ENCODE assay signal across 12 mouse cellular contexts in genomic region chr2:90781938-90782337, GRCm38 (mm10). TPM values are rescaled to one million over a fixed set of nuclear protein-coding genes. Genes with fewer than 3 reads are reported as not detected.
DNase-seq lines count a peak whose midpoint lies in the region; ATAC-seq and TF ChIP-seq lines count a peak whose summit lies in the region.
"Had no signal": no experiment of that assay in that cellular context is flagged by ENCODE, and none has a peak within 500 bp of the region (broad histone marks: within the 10 kb centered on the region; RNA-seq: fewer than 3 reads in every experiment).

No protein-coding gene starts in this region.

- no peak overlapping the region for H3ac ChIP-seq in myocyte (ENCODE audit: control insufficient read depth, insufficient read length)

- TF ChIP-seq POLR2A in myocyte (IDR thresholded peaks at IDR 0.05; ENCODE audit: insufficient read length, low read depth), result no peak

- no peak for TF ChIP-seq CTCF in intestine, postnatal 0 days (IDR thresholded peaks at IDR 0.05; ENCODE audit: low read depth)
- no peak for TF ChIP-seq CTCF in stomach, postnatal 0 days (IDR thresholded peaks at IDR 0.05; ENCODE audit: low read depth)

- no peak for DNase-seq in forebrain, embryonic 10.5 days (ENCODE audit: extremely low spot score, low spot score)
- DNase-seq in stomach, postnatal 0 days (ENCODE audit: low spot score), result no peak
- DNase-seq in ovary, postnatal 36 days (ENCODE audit: low spot score), result no peak
- DNase-seq: kidney, adult 9 months had no signal

- no peak overlapping the region for H3K27ac ChIP-seq in forebrain, embryonic 10.5 days
- H3K27ac ChIP-seq in forebrain, embryonic 12.5 days, result no peak overlapping the region
- H3K27ac ChIP-seq in intestine, embryonic 15.5 days, result no peak overlapping the region
- H3K27ac ChIP-seq in intestine, postnatal 0 days (ENCODE audit: low read depth, low read length), result no peak overlapping the region
- no peak overlapping the region for H3K27ac ChIP-seq in stomach, embryonic 14.5 days (ENCODE audit: low read length)
- no peak overlapping the region for H3K27ac ChIP-seq in stomach, postnatal 0 days (replicated peaks)
- H3K27ac ChIP-seq: hindbrain, embryonic 13.5 days; left cerebral cortex, adult 2 months; liver, embryonic 15.5 days had no signal

- peaks cover 46% of the 10 kb centered on the region for H3K36me3 ChIP-seq in forebrain, embryonic 10.5 days (replicated peaks)
- peaks cover 38% of the 10 kb centered on the region for H3K36me3 ChIP-seq in forebrain, embryonic 12.5 days (replicated peaks)
- H3K36me3 ChIP-seq in intestine, embryonic 15.5 days, result peaks cover 25% of the 10 kb centered on the region
- peaks cover 34% of the 10 kb centered on the region for H3K36me3 ChIP-seq in intestine, postnatal 0 days (ENCODE audit: control insufficient read depth, insufficient read depth)
- peaks cover 34% of the 10 kb centered on the region for H3K36me3 ChIP-seq in stomach, embryonic 14.5 days (ENCODE audit: control insufficient read depth, insufficient read depth, low read length)
- peaks cover 15% of the 10 kb centered on the region for H3K36me3 ChIP-seq in stomach, postnatal 0 days (ENCODE audit: control insufficient read depth, insufficient read depth, low read length)
- peaks cover 36% of the 10 kb centered on the region for H3K36me3 ChIP-seq in myocyte (ENCODE audit: control insufficient read depth, insufficient read depth)

- no peak overlapping the region for H3K4me2 ChIP-seq in forebrain, embryonic 12.5 days
- no peak overlapping the region for H3K4me2 ChIP-seq in intestine, embryonic 15.5 days (replicated peaks)
- H3K4me2 ChIP-seq in intestine, postnatal 0 days (replicated peaks; ENCODE audit: low read depth), result no peak overlapping the region
- H3K4me2 ChIP-seq in stomach, embryonic 14.5 days (replicated peaks; ENCODE audit: low read depth, low read length), result peak overlapping the region; percentile 53; the same call in 1 of the 2 replicates
- no peak overlapping the region; the same call in 1 of the 2 replicates for H3K4me2 ChIP-seq in stomach, postnatal 0 days (replicated peaks; ENCODE audit: low read depth)
- peak overlapping the region; percentile 6 for H3K4me2 ChIP-seq in myocyte (ENCODE audit: low read depth)

- H3K27me3 ChIP-seq in forebrain, embryonic 10.5 days (ENCODE audit: poor library complexity, severe bottlenecking), result peaks cover 22% of the 10 kb centered on the region
- peaks cover 15% of the 10 kb centered on the region for H3K27me3 ChIP-seq in forebrain, embryonic 12.5 days
- no peaks in the 10 kb centered on the region for H3K27me3 ChIP-seq in intestine, embryonic 15.5 days (replicated peaks)
- no peaks in the 10 kb centered on the region for H3K27me3 ChIP-seq in intestine, postnatal 0 days (replicated peaks; ENCODE audit: control insufficient read depth, insufficient read depth, low read length)
- H3K27me3 ChIP-seq in stomach, embryonic 14.5 days (ENCODE audit: control insufficient read depth, insufficient read depth, low read length), result no peaks in the 10 kb centered on the region
- no peaks in the 10 kb centered on the region for H3K27me3 ChIP-seq in stomach, postnatal 0 days (ENCODE audit: control insufficient read depth, insufficient read depth, low read length)
- no peaks in the 10 kb centered on the region for H3K27me3 ChIP-seq in myocyte (ENCODE audit: control insufficient read depth, insufficient read depth, insufficient read length)

- ATAC-seq in forebrain, embryonic 12.5 days (ENCODE audit: low FRiP score), result no peak
- peak; percentile 7; the same call in 1 of the 2 replicates for ATAC-seq in intestine, embryonic 15.5 days
- no peak for ATAC-seq in intestine, postnatal 0 days
- ATAC-seq in stomach, embryonic 14.5 days (ENCODE audit: insufficient number of reproducible peaks, insufficient read depth, low FRiP score, low read depth), result no peak
- ATAC-seq in stomach, postnatal 0 days (ENCODE audit: low FRiP score, low TSS enrichment), result no peak

- 39% methylated on average over 2 of the region's 2 CpGs for WGBS in forebrain, embryonic 10.5 days
- WGBS in forebrain, embryonic 12.5 days, result 36% methylated on average over 2 of the region's 2 CpGs
- 48% methylated on average over 2 of the region's 2 CpGs for WGBS in intestine, embryonic 15.5 days
- 62% methylated on average over 2 of the region's 2 CpGs for WGBS in intestine, postnatal 0 days
- WGBS in stomach, embryonic 14.5 days, result 38% methylated on average over 2 of the region's 2 CpGs
- 53% methylated on average over 2 of the region's 2 CpGs for WGBS in stomach, postnatal 0 days

- H3K9me3 ChIP-seq in forebrain, embryonic 10.5 days, result no peaks in the 10 kb centered on the region
- no peaks in the 10 kb centered on the region for H3K9me3 ChIP-seq in forebrain, embryonic 12.5 days
- H3K9me3 ChIP-seq in intestine, embryonic 15.5 days, result no peaks in the 10 kb centered on the region
- no peaks in the 10 kb centered on the region for H3K9me3 ChIP-seq in intestine, postnatal 0 days (ENCODE audit: control insufficient read depth)
- H3K9me3 ChIP-seq in stomach, embryonic 14.5 days (ENCODE audit: control insufficient read depth, low read depth, low read length), result no peaks in the 10 kb centered on the region
- no peaks in the 10 kb centered on the region for H3K9me3 ChIP-seq in stomach, postnatal 0 days (ENCODE audit: control insufficient read depth, low read length)
- H3K9me3 ChIP-seq: hindbrain, embryonic 13.5 days; liver, embryonic 15.5 days had no signal

- H3K4me3 ChIP-seq in forebrain, embryonic 10.5 days, result peak overlapping the region; percentile 49; the same call in 1 of the 2 replicates
- no peak overlapping the region for H3K4me3 ChIP-seq in forebrain, embryonic 12.5 days (replicated peaks)
- no peak overlapping the region for H3K4me3 ChIP-seq in intestine, embryonic 15.5 days (replicated peaks)
- no peak overlapping the region for H3K4me3 ChIP-seq in intestine, postnatal 0 days (ENCODE audit: low read depth, low read length)
- no peak overlapping the region for H3K4me3 ChIP-seq in stomach, embryonic 14.5 days (ENCODE audit: low read depth, low read length)
- H3K4me3 ChIP-seq in stomach, postnatal 0 days (ENCODE audit: low read depth, low read length), result no peak overlapping the region
- no peak overlapping the region for H3K4me3 ChIP-seq in myocyte
- H3K4me3 ChIP-seq: left cerebral cortex, adult 2 months had no signal

- peaks cover 19% of the 10 kb centered on the region for H3K4me1 ChIP-seq in forebrain, embryonic 10.5 days
- peaks cover 14% of the 10 kb centered on the region for H3K4me1 ChIP-seq in forebrain, embryonic 12.5 days
- H3K4me1 ChIP-seq in intestine, embryonic 15.5 days (replicated peaks), result peaks cover 7% of the 10 kb centered on the region; the same call in 1 of the 2 replicates
- H3K4me1 ChIP-seq in intestine, postnatal 0 days (replicated peaks; ENCODE audit: control insufficient read depth, insufficient read depth, low read length), result 0 out of 2 replicates have a peak, but pooled peaks cover 4% of the 10 kb centered on the region
- no peaks in the 10 kb centered on the region for H3K4me1 ChIP-seq in stomach, embryonic 14.5 days (ENCODE audit: control insufficient read depth, insufficient read depth, low read length)
- no peaks in the 10 kb centered on the region for H3K4me1 ChIP-seq in stomach, postnatal 0 days (replicated peaks; ENCODE audit: control insufficient read depth, insufficient read depth)

- no peaks in the 10 kb centered on the region for H3K79me2 ChIP-seq in myocyte (ENCODE audit: control insufficient read depth, insufficient read depth)

- TF ChIP-seq EP300 in stomach, postnatal 0 days (optimal IDR thresholded peaks at IDR 0.05), result no peak

- H3K9ac ChIP-seq in forebrain, embryonic 12.5 days, result no peak overlapping the region
- H3K9ac ChIP-seq in intestine, embryonic 15.5 days, result no peak overlapping the region
- H3K9ac ChIP-seq in intestine, postnatal 0 days (ENCODE audit: low read depth, low read length), result no peak overlapping the region
- H3K9ac ChIP-seq in stomach, embryonic 14.5 days (replicated peaks; ENCODE audit: low read depth, low read length), result no peak overlapping the region
- H3K9ac ChIP-seq in stomach, postnatal 0 days (ENCODE audit: low read length), result no peak overlapping the region
- H3K9ac ChIP-seq: liver, embryonic 15.5 days had no signal

TF ChIP-seq in myocyte, 11 proteins besides CTCF, POLR2A, EP300 and RAD21 (continues in another document):
- no peak for TF ChIP-seq MAX (IDR thresholded peaks at IDR 0.05; ENCODE audit: low read depth)
- no peak for TF ChIP-seq CEBPB (IDR thresholded peaks at IDR 0.05; ENCODE audit: insufficient read depth, poor library complexity, severe bottlenecking)
- no peak for TF ChIP-seq E2F4 (IDR thresholded peaks at IDR 0.05; ENCODE audit: insufficient read depth)
- no peak for TF ChIP-seq SRF (IDR thresholded peaks at IDR 0.05; ENCODE audit: control insufficient read depth, insufficient read length, low read depth)
- TF ChIP-seq TCF12 (IDR thresholded peaks at IDR 0.05; ENCODE audit: insufficient read depth, poor library complexity, severe bottlenecking), result no peak
- no peak for TF ChIP-seq MYOG (IDR thresholded peaks at IDR 0.05; ENCODE audit: control insufficient read depth in 1 of 3, insufficient read depth in 1 of 3, insufficient read length in 2 of 3, low read depth in 2 of 3)
- no peak for TF ChIP-seq USF1 (IDR thresholded peaks at IDR 0.05; ENCODE audit: low read depth)
- no peak for TF ChIP-seq TCF3 (IDR thresholded peaks at IDR 0.05; ENCODE audit: insufficient read length, low read depth)
- TF ChIP-seq POLR2AphosphoS2 (IDR thresholded peaks at IDR 0.05; ENCODE audit: insufficient read length, low read depth), result no peak

RNA-seq across cellular contexts. Expression of gene Agbl2, which starts 0.6 kb away (rescaled TPM):
- 0.58 and 0.70 TPM in 2 replicates for polyA plus RNA-seq in forebrain, embryonic 10.5 days (2016; fragmentation: Nextera tagmentation; extraction: Ambion mirVana)
- polyA plus RNA-seq in forebrain, embryonic 12.5 days (2016; fragmentation: Nextera tagmentation; extraction: Ambion mirVana), result 0.69 and 0.82 TPM in 2 replicates
- polyA plus RNA-seq in intestine, embryonic 15.5 days (2015; fragmentation: Nextera tagmentation; extraction: Ambion mirVana), result 0.44 and 0.57 TPM in 2 replicates
- polyA plus RNA-seq in intestine, postnatal 0 days (2015; fragmentation: Nextera tagmentation; extraction: Ambion mirVana), result 0.20 and 0.26 TPM in 2 replicates
- polyA plus RNA-seq in stomach, embryonic 14.5 days (2014; fragmentation: Nextera tagmentation; extraction: Ambion mirVana), result 0.57 and 0.68 TPM in 2 replicates
- 0.28 and 0.35 TPM in 2 replicates for polyA plus RNA-seq in stomach, postnatal 0 days (2015; fragmentation: Nextera tagmentation; extraction: Ambion mirVana)
- not detected for polyA plus RNA-seq in myocyte (2012; fragmentation: generic; extraction: Trizol)
- polyA plus RNA-seq: liver, embryonic 15.5 days had no signal

RNA-seq across cellular contexts. Expression of gene Fnbp4, which starts 36.8 kb away (rescaled TPM):
- polyA plus RNA-seq in forebrain, embryonic 10.5 days (2016; fragmentation: Nextera tagmentation; extraction: Ambion mirVana), result 109 and 118 TPM in 2 replicates
- polyA plus RNA-seq in forebrain, embryonic 12.5 days (2016; fragmentation: Nextera tagmentation; extraction: Ambion mirVana), result 142 and 153 TPM in 2 replicates
- polyA plus RNA-seq in intestine, embryonic 15.5 days (2015; fragmentation: Nextera tagmentation; extraction: Ambion mirVana), result 67.0 and 71.5 TPM in 2 replicates
- 16.5 and 22.2 TPM in 2 replicates for polyA plus RNA-seq in intestine, postnatal 0 days (2015; fragmentation: Nextera tagmentation; extraction: Ambion mirVana)
- 103 and 112 TPM in 2 replicates for polyA plus RNA-seq in stomach, embryonic 14.5 days (2014; fragmentation: Nextera tagmentation; extraction: Ambion mirVana)
- polyA plus RNA-seq in stomach, postnatal 0 days (2015; fragmentation: Nextera tagmentation; extraction: Ambion mirVana), result 26.3 and 31.0 TPM in 2 replicates
- polyA plus RNA-seq in myocyte (2012; fragmentation: generic; extraction: Trizol), result 9.3 TPM

Comparison
In these comparisons a context has a peak if more than half of its experiments do, and no peak if none do; other contexts are left out.
1. H3K4me2 ChIP-seq: peak in stomach, embryonic 14.5 days (single experiment) and myocyte (single experiment); none in forebrain, embryonic 12.5 days (single experiment), intestine, embryonic 15.5 days (single experiment), intestine, postnatal 0 days (single experiment) and stomach, postnatal 0 days (single experiment).